Mouse (Mus musculus) left cerebral cortex, adult 6 months (tissue): Measurements from ENCODE around the gene Fbll1. TPM values are rescaled to one million over a fixed set of nuclear protein-coding genes. Genes with fewer than 3 reads are reported as not detected.

Experiments
- long read RNA-seq, 2 experiments: library from polyadenylated mRNA; unstranded; transcript quantifications; one replicate each; pipeline ENCODE4 v2.0.0; 2019 to 2020
- polyA plus RNA-seq: library from polyadenylated mRNA; unstranded; fragments of <200 nt; fragmentation: Nextera tagmentation; gene quantifications from 2 replicates; pipeline ENCODE4 v1.2.3, GENCODE M21; 2021

The Fbll1 gene
- polyA plus RNA-seq: 9.1 and 10.7 TPM in 2 replicates
- long read RNA-seq, experiment 1, partial matches to known transcripts: 0 of 3 reads
- long read RNA-seq, experiment 1, other reads (novel, unspliced or antisense): 0 of 3 reads
- long read RNA-seq, experiment 2, transcript Fbll1-201 (1 exons, 1,503 nt): major isoform, 13 of 13 reads
- long read RNA-seq, experiment 2, partial matches to known transcripts: 0 of 13 reads
- long read RNA-seq, experiment 2, other reads (novel, unspliced or antisense): 0 of 13 reads

GRCm38 (mm10) chr11:35798874-35799273, at the start of gene Fbll1:
TSS of gene Fbll1 (minus strand) at chr11:35798884.

GRCm38 (mm10) chr11:35834022-35834760, 35.5 kb upstream of the Fbll1 start, which contains the start of gene Rars:
TSS of gene Rars (minus strand) at chr11:35834506.

GRCm38 (mm10) chr11:35769188-35769745, 29.4 kb downstream of the Fbll1 start, which contains the start of gene Pank3:
TSS of gene Pank3 (plus strand) at chr11:35769484.

Other genes starting within 250 kb of the Fbll1 start
- gene Pank3, start 29.4 kb downstream of the Fbll1 start, polyA plus RNA-seq: 4.1 and 4.2 TPM in 2 replicates
- 30.9 and 41.4 TPM in 2 replicates for gene Rars, start 35.6 kb upstream of the Fbll1 start, polyA plus RNA-seq
- gene Wwc1, start 181.6 kb upstream of the Fbll1 start, polyA plus RNA-seq: 15.6 and 22.3 TPM in 2 replicates